Mouse (Mus musculus) neural tube, embryonic 11.5 days (tissue): ENCODE measurements around the gene Tmprss5. TPM values are rescaled to one million over a fixed set of nuclear protein-coding genes. Genes with fewer than 3 reads are reported as not detected.
A peak's percentile ranks its signal among the peaks of the same experiment; 100 is the strongest.

Experiments
- ATAC-seq: fragments of 200-750 bp; cut with Nextera tagmentation; 2 replicates; pipeline ENCODE4 v1.8.0; 2017; ENCODE audit warnings: moderate number of reproducible peaks, mild to moderate bottlenecking, moderate TSS enrichment, moderate library complexity; ENCODE audit not compliant: insufficient read depth, low FRiP score, low TSS enrichment
- DNase-seq: peaks from one replicate; pipeline ENCODE4 v3.0.0-alpha.2; 2015; ENCODE audit warnings: low spot score
- H3K27ac ChIP-seq: fragments of 300-500 bp; sonication (generic); 2 replicates; pipeline ENCODE4 v1.5.1; 2014; ENCODE audit warnings: low read depth, mild to moderate bottlenecking, low read length
- H3K27me3 ChIP-seq: fragments of 300-500 bp; sonication (generic); 2 replicates; pipeline ENCODE4 v1.6.1; 2014; ENCODE audit warnings: mild to moderate bottlenecking, low read length, mixed read lengths; ENCODE audit not compliant: control insufficient read depth, insufficient read depth
- H3K36me3 ChIP-seq: fragments of 300-500 bp; sonication (generic); 2 replicates; pipeline ENCODE4 v1.6.1; 2014; ENCODE audit warnings: mild to moderate bottlenecking, low read length, moderate library complexity, mixed read lengths; ENCODE audit not compliant: control insufficient read depth, insufficient read depth
- H3K4me1 ChIP-seq: fragments of 300-500 bp; sonication (generic); 2 replicates; pipeline ENCODE4 v1.6.1; 2014; ENCODE audit warnings: low read length, mixed read lengths; ENCODE audit not compliant: control insufficient read depth, insufficient read depth
- H3K4me2 ChIP-seq: fragments of 300-500 bp; sonication (generic); 2 replicates; pipeline ENCODE4 v1.6.1; 2014; ENCODE audit warnings: low read depth, mild to moderate bottlenecking, moderate library complexity
- H3K4me3 ChIP-seq: fragments of 300-500 bp; sonication (generic); 2 replicates; pipeline ENCODE4 v1.5.1; 2014; ENCODE audit warnings: low read depth, low read length
- H3K9ac ChIP-seq: fragments of 300-500 bp; sonication (generic); 2 replicates; pipeline ENCODE4 v1.6.1; 2014; ENCODE audit warnings: mild to moderate bottlenecking, low read length
- H3K9me3 ChIP-seq: fragments of 300-500 bp; sonication (generic); 2 replicates; pipeline ENCODE4 v1.6.1; 2016; ENCODE audit warnings: low read length; ENCODE audit not compliant: control insufficient read depth
- WGBS: fragments of 180-500 bp; shearing (Covaris S2); extraction: QIAGEN DNeasy Blood & Tissue Kit; methylation state at CpG from one replicate; pipeline ENCODE4 v1.1.7; 2014; 5-methylcytosine and 5-hydroxymethylcytosine counted together
- polyA plus RNA-seq: library from polyadenylated mRNA; unstranded; fragments of >200 nt; fragmentation: Nextera tagmentation; extraction: Ambion mirVana; gene quantifications from 2 replicates; pipeline ENCODE4 v1.2.1, GENCODE M21; 2014

Gene Tmprss5
- polyA plus RNA-seq, result 0.74 and 0.86 TPM in 2 replicates

DNA sequence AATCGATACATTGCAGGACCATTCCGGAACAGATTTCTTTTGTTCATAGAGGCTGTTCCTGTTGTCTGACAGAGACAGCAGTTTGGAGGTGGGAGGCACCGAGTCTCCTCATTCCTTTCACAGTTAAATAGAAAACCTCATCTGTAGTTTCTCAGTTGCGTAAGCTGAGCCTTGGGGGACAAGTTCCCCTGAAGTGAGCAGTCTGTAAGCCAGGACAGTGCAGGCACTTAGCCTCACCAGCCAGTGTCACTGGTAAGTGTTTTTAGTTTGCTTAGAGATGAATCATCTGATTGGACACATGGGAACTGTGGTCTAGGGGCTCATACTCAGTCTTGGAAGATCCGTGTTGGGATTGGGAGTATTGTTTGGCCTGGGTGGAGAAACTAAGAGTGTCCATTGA lies at the start of gene Tmprss5:
Gene Tmprss5, plus strand, starts transcription at position 154 of the 400 bp plus-strand sequence.
- ATAC-seq (no peak), DNase-seq (no peak)
- no peaks in the 10 kb centered on the region for H3K4me1 ChIP-seq
- H3K9me3 ChIP-seq, result no peaks in the 10 kb centered on the region
- H3K4me3 ChIP-seq, result no peak within 1 kb of the TSS
- H3K27me3 ChIP-seq, result no peaks in the 10 kb centered on the region
- H3K27ac ChIP-seq, result no peak within 1 kb of the TSS
- 63% methylated on average over 5 of the region's 5 CpGs for WGBS
- H3K4me2 ChIP-seq, result no peak within 1 kb of the TSS
- peaks cover 2% of the 10 kb centered on the region for H3K36me3 ChIP-seq
- no peak within 1 kb of the TSS for H3K9ac ChIP-seq

DNA sequence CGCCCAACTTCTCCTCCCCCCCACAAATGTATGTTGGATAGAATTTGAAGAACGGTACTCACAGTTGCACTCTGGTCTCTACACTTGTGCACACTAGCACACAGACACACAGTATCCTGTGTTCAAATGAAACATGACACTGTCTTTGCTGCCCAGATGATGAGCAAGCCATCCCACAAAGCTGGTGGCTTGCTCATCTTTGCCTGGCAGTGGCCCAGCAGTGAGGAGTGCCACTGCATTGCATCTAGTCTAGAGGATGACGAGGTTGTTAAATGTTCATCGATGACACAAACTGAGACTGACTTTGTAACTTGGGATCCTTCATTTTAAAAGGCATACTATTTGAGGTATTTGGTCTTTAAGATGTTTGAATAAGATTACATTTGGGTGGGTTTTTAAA lies 46.3 kb upstream of the Tmprss5 start:
- H3K9me3 ChIP-seq, result no peaks in the 10 kb centered on the region
- H3K27me3 ChIP-seq, result no peaks in the 10 kb centered on the region
- peaks cover 11% of the 10 kb centered on the region; the same call in 1 of the 2 replicates for H3K36me3 ChIP-seq
- H3K27ac ChIP-seq, result no peak overlapping the region
- no peak for ATAC-seq
- no peak for DNase-seq
- H3K4me1 ChIP-seq, result no peaks in the 10 kb centered on the region
- H3K4me2 ChIP-seq, result no peak overlapping the region
- H3K4me3 ChIP-seq, result no peak overlapping the region
- 94% methylated on average over 4 of the region's 4 CpGs for WGBS
- no peak overlapping the region for H3K9ac ChIP-seq

DNA sequence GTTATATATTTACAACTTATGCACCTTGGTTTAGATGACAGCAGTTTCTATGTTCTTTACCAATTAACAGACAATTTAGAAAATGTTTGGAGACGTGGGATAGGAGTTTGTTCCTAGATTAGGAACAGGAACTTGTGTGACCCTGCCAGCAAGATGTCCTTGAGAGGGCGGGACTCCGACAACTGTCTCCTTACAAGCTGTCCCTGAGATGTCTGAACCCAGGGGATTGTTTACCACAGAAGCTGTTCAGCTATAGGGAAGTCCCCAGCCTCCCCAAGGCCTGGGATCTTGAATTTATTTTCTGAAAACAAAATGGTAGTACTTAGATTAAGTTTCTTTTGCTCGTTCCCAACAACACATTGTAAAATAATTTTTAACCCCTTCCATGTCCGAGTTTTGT lies 30.2 kb upstream of the Tmprss5 start:
- ATAC-seq, result no peak
- no peaks in the 10 kb centered on the region for H3K9me3 ChIP-seq
- no peaks in the 10 kb centered on the region for H3K36me3 ChIP-seq
- no peaks in the 10 kb centered on the region for H3K4me1 ChIP-seq
- 81% methylated on average over 5 of the region's 5 CpGs for WGBS
- H3K27ac ChIP-seq, result no peak overlapping the region
- no peak overlapping the region for H3K4me2 ChIP-seq
- no peak for DNase-seq
- H3K9ac ChIP-seq, result no peak overlapping the region
- H3K27me3 ChIP-seq, result no peaks in the 10 kb centered on the region
- H3K4me3 ChIP-seq, result no peak overlapping the region

DNA sequence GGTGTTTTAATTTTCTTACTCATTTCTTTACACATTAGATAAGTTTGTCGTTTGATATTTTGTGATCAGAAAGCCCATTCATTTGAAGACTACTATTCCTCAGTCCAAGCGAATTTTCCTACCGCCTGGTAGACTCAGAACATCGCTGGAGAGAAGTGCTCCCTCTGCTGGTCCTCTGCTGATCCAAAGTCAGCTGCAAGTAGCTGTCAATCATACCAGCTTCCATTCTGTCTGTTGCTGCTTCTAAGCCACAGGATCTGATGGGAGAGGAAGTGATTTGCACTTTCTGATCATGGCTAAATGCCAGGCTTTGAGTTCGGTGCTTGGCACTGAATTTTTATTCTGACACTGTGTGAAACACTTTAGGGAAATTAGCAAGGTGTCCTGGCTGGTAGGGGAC lies 29.7 kb upstream of the Tmprss5 start:
- Histone ChIP-seq H3K9me3 (no peaks in the 10 kb centered on the region), H3K36me3 (no peaks in the 10 kb centered on the region), H3K27ac (no peak overlapping the region), H3K4me1 (peaks cover 2% of the 10 kb centered on the region; the same call in 1 of the 2 replicates), H3K4me2 (no peak overlapping the region), H3K9ac (no peak overlapping the region), H3K4me3 (no peak overlapping the region), H3K27me3 (no peaks in the 10 kb centered on the region)
- no peak for ATAC-seq
- peak; percentile 53 for DNase-seq
- 18% methylated on average over 5 of the region's 5 CpGs for WGBS

DNA sequence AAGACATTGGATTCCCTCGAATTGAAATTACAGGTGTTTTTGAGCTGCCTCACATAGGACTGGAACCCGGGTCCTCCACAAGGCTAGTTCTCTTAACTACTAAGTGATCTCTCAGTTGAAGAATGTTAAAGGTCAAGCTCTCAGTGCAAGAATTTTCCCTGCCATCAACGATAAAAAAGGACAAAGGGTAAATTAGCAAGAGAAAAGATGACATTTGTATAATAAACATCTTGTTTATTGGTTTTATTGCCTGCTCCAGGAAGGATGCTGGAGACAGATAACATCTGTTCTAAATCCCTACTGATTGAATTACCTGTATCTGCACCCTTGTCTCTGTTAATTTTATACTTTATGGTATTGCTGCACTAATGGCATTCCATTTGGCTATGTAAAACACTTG lies 27.0 kb upstream of the Tmprss5 start:
- no peak for ATAC-seq
- H3K36me3 ChIP-seq, result no peaks in the 10 kb centered on the region
- H3K9me3 ChIP-seq, result no peaks in the 10 kb centered on the region
- no peak overlapping the region for H3K27ac ChIP-seq
- 79% methylated on average over 3 of the region's 3 CpGs for WGBS
- no peak overlapping the region for H3K4me2 ChIP-seq
- H3K4me3 ChIP-seq, result no peak overlapping the region
- DNase-seq, result no peak
- H3K9ac ChIP-seq, result no peak overlapping the region
- H3K4me1 ChIP-seq, result peaks cover 4% of the 10 kb centered on the region; the same call in 1 of the 2 replicates
- H3K27me3 ChIP-seq, result no peaks in the 10 kb centered on the region

DNA sequence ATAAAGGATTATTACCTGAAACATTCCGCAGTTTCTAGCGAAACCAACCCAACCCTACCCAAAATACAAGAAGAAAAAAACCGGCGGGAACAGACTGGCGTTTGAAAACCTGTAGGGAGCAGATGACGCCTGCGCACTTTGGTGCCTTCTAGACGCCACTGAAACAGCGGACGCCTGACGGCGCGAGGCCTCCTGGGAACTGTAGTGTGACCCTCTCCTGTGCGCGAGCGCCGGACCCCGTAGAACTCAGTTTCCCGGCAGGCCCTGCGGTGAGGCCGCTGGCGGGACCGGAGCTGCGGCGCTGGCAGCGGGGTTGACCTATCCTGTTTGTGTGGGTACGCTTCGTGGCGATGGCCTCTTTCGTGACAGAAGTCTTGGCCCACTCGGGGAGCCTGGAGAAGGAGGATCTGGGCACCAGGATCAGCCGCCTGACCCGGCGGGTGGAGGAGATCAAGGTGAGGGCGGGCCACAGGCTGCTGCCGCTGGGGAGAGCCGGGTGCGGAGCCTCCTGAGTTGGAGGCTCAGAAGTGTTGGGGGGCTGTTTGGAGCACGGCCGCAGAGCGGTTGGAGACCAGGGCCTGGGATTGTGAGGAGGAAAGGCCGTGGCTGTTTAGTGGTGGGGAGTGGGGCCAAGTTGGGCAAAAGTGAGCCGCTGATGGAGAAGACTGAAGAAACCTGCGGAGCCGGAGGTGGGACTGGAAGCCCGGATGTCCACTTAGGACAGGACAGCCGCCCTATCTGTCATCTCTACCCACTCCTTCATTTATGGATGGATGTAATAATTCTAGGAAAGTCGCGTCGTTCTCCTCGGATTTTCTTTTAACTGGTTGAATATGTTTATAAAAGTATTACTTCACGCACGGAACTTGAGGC lies 25.5 kb upstream of the Tmprss5 start, which contains the start of gene Zw10:
Gene Zw10, plus strand, starts transcription at position 281 of the 873 bp plus-strand sequence.
- ATAC-seq, result peak; percentile 99
- Histone ChIP-seq H3K4me1 (peaks cover 4% of the 10 kb centered on the region; the same call in 1 of the 2 replicates), H3K27ac (no peak within 1 kb of the TSS), H3K4me3 (peak within 1 kb of the TSS; percentile 76), H3K4me2 (peak within 1 kb of the TSS; percentile 55), H3K36me3 (no peaks in the 10 kb centered on the region), H3K9ac (peak within 1 kb of the TSS; percentile 75), H3K9me3 (no peaks in the 10 kb centered on the region), H3K27me3 (no peaks in the 10 kb centered on the region)
- under 1% methylated on average over 53 of the region's 53 CpGs for WGBS
- peak; percentile 97 for DNase-seq

DNA sequence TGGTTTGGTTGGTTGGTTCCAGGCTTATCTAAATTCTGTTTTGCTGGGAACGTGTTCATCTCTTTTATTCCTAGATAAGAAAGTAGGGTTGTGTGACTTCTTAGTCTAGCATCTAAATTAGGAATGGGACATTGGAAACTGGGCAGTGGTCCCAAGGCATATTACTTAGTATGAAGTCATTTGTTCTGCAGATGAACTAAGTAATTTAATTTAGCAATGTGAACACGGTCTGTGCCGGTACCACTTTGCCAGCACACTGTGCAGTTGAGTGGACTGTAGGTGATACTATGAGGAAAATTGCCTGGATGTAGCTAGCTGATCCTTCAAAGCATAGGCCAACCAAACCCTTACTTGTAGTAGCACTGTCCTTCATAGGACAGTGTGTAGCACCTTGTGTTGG lies 4.2 kb upstream of the Tmprss5 start:
- H3K4me2 ChIP-seq, result no peak overlapping the region
- H3K4me3 ChIP-seq, result no peak overlapping the region
- no peak overlapping the region for H3K9ac ChIP-seq
- peaks cover 3% of the 10 kb centered on the region for H3K36me3 ChIP-seq
- no peak overlapping the region for H3K27ac ChIP-seq
- no peak for DNase-seq
- no peaks in the 10 kb centered on the region for H3K9me3 ChIP-seq
- no peaks in the 10 kb centered on the region for H3K4me1 ChIP-seq
- no peaks in the 10 kb centered on the region for H3K27me3 ChIP-seq
- no peak for ATAC-seq
- 92% methylated on average over 3 of the region's 3 CpGs for WGBS

DNA sequence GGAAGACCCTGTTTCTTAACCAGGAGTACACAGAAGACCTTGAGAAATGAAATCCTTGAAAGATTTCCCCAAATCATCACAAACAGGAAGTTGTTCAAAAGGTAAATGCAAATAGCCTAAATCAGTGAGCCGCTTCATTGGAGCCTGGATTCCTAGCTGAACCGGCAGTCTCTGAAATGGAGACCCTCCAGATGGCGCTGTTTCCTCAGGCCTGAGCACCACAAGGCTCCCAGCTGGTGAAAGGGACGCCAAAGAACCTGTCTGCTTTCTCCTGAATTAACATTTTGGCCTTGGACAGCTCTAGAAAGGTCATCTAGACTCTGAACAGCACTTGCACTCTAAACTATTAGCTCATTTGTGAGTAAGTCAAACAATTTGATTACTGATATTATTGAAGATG lies 501 bp downstream of the Tmprss5 start:
- DNase-seq (peak; percentile 76), ATAC-seq (no peak)
- Histone ChIP-seq H3K36me3 (peaks cover 2% of the 10 kb centered on the region), H3K9ac (no peak overlapping the region), H3K4me3 (no peak overlapping the region), H3K4me2 (no peak overlapping the region), H3K27me3 (no peaks in the 10 kb centered on the region), H3K4me1 (no peaks in the 10 kb centered on the region), H3K27ac (no peak overlapping the region), H3K9me3 (no peaks in the 10 kb centered on the region)
- 15% methylated on average over 4 of the region's 4 CpGs for WGBS

DNA sequence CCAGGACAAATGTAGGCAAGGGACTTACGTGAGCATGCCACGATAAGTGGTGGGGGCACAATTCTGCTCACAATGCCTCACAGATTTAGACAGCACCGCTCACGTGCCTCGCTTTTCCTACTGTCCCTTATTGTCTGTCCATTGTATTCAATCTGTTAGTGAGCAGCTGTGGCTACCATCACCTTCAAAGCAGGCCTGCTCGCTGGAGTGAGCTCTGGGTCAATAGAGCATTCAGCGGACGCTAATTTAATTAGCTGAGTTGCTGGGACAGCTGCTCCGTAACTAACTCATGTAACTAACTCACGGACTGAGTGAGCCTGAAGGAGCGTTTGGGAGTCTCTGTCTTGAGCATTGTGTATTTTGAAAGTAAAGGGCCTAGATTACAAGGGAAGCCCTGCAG lies 6.3 kb downstream of the Tmprss5 start:
- Histone ChIP-seq H3K36me3 (no peaks in the 10 kb centered on the region), H3K4me1 (no peaks in the 10 kb centered on the region), H3K9me3 (no peaks in the 10 kb centered on the region), H3K27me3 (no peaks in the 10 kb centered on the region), H3K9ac (no peak overlapping the region), H3K4me2 (no peak overlapping the region), H3K27ac (no peak overlapping the region), H3K4me3 (no peak overlapping the region)
- peak; percentile 61; the same call in 1 of the 2 replicates for ATAC-seq
- DNase-seq, result peak; percentile 50
- 22% methylated on average over 11 of the region's 11 CpGs for WGBS
